Mouse (Mus musculus) c-Kit-positive CD71-positive TER-119-positive erythroid progenitor cells, embryonic 14.5 days (primary cell): ENCODE data around the gene Olfr868.

Source experiments
- DNase-seq: peaks from one replicate; pipeline ENCODE4 v3.0.0-alpha.2; 2013; ENCODE audit warnings: low spot score

Olfr868 gene

GRCm38 (mm10) chr9:20098326-20098725 lies at the start of gene Olfr868:
Olfr868 (plus strand) TSS chr9:20098626.
- DNase-seq: no peak

- DNase-seq: no peak
Observed at GRCm38 (mm10) chr9:20057462-20057861, 41.0 kb upstream of the Olfr868 start, which contains the start of gene Olfr867. Olfr867 (minus strand) TSS chr9:20057562.

GRCm38 (mm10) chr9:20070236-20070635 lies 28.2 kb upstream of the Olfr868 start:
- no peak for DNase-seq

- no peak for DNase-seq
Observed at GRCm38 (mm10) chr9:20071291-20071690, 27.1 kb upstream of the Olfr868 start.

- no peak for DNase-seq
Observed at GRCm38 (mm10) chr9:20073523-20074177, 24.8 kb upstream of the Olfr868 start.

GRCm38 (mm10) chr9:20128709-20129108 lies 30.3 kb downstream of the Olfr868 start, which contains the start of gene Olfr869:
Olfr869 (plus strand) TSS chr9:20129009.
- DNase-seq: no peak

GRCm38 (mm10) chr9:20149706-20150105 lies 51.3 kb downstream of the Olfr868 start:
- DNase-seq: no peak
